Mouse (Mus musculus): ENCODE results near the gene Ildr2. TPM values are rescaled to one million over a fixed set of nuclear protein-coding genes. Genes with fewer than 3 reads are reported as not detected.

Gene Ildr2
- polyA plus RNA-seq, 1 experiment from 2014 or later = 0.07 TPM

- no peak for ATAC-seq
- 82% methylated on average over 7 of the region's 7 CpGs for WGBS (ENCODE audit: insufficient replicate concordance)
- no peak for TF ChIP-seq CTCF (IDR thresholded peaks at IDR 0.05; ENCODE audit: low read depth)
- no peak for TF ChIP-seq EP300 (IDR thresholded peaks at IDR 0.05; ENCODE audit: low read depth)
- no peaks in the 10 kb centered on the region for H3K36me3 ChIP-seq (replicated peaks; ENCODE audit: insufficient read depth, low read length)
- no peaks in the 10 kb centered on the region for H3K4me1 ChIP-seq (ENCODE audit: insufficient read depth)
- no peaks in the 10 kb centered on the region for H3K9me3 ChIP-seq (ENCODE audit: low read length)
- no peak overlapping the region for H3K4me3 ChIP-seq (ENCODE audit: low read depth, low read length)
- DNase-seq = no peak
- H3K27me3 ChIP-seq (ENCODE audit: insufficient read depth, low read length) = no peaks in the 10 kb centered on the region
- H3K9ac ChIP-seq (replicated peaks) = no peak overlapping the region
- no peak overlapping the region for H3K4me2 ChIP-seq (ENCODE audit: low read depth, low read length)
- H3K27ac ChIP-seq (ENCODE audit: low read depth) = no peak overlapping the region
Observed at GRCm38 (mm10) chr1:166266001-166266705, 12.2 kb downstream of the Ildr2 start.

- no peaks in the 10 kb centered on the region for H3K27me3 ChIP-seq (ENCODE audit: insufficient read depth, low read length)
- ATAC-seq = no peak
- H3K36me3 ChIP-seq (replicated peaks; ENCODE audit: insufficient read depth, low read length) = no peaks in the 10 kb centered on the region
- WGBS (ENCODE audit: insufficient replicate concordance) = 54% methylated on average over 9 of the region's 9 CpGs
- H3K4me3 ChIP-seq (ENCODE audit: low read depth, low read length) = no peak overlapping the region
- no peak for DNase-seq
- TF ChIP-seq CTCF (IDR thresholded peaks at IDR 0.05; ENCODE audit: low read depth) (no peak), EP300 (IDR thresholded peaks at IDR 0.05; ENCODE audit: low read depth) (no peak)
- no peak overlapping the region for H3K9ac ChIP-seq (replicated peaks)
- no peak overlapping the region for H3K27ac ChIP-seq (ENCODE audit: low read depth)
- no peaks in the 10 kb centered on the region for H3K4me1 ChIP-seq (ENCODE audit: insufficient read depth)
- no peaks in the 10 kb centered on the region for H3K9me3 ChIP-seq (ENCODE audit: low read length)
- no peak overlapping the region for H3K4me2 ChIP-seq (ENCODE audit: low read depth, low read length)
Observed at GRCm38 (mm10) chr1:166266918-166267317, 13.0 kb downstream of the Ildr2 start.

- TF ChIP-seq EP300 (IDR thresholded peaks at IDR 0.05; ENCODE audit: low read depth) (no peak), CTCF (IDR thresholded peaks at IDR 0.05; ENCODE audit: low read depth) (no peak)
- no peak overlapping the region for H3K4me2 ChIP-seq (ENCODE audit: low read depth, low read length)
- no peak overlapping the region for H3K27ac ChIP-seq (ENCODE audit: low read depth)
- ATAC-seq = no peak
- no peaks in the 10 kb centered on the region for H3K27me3 ChIP-seq (ENCODE audit: insufficient read depth, low read length)
- no peaks in the 10 kb centered on the region for H3K9me3 ChIP-seq (ENCODE audit: low read length)
- no peaks in the 10 kb centered on the region for H3K36me3 ChIP-seq (replicated peaks; ENCODE audit: insufficient read depth, low read length)
- no peak overlapping the region for H3K4me3 ChIP-seq (ENCODE audit: low read depth, low read length)
- WGBS (ENCODE audit: insufficient replicate concordance) = 69% methylated on average over 5 of the region's 5 CpGs
- DNase-seq = no peak
- no peaks in the 10 kb centered on the region for H3K4me1 ChIP-seq (ENCODE audit: insufficient read depth)
- H3K9ac ChIP-seq (replicated peaks) = no peak overlapping the region
Observed at GRCm38 (mm10) chr1:166268218-166268617, 14.3 kb downstream of the Ildr2 start.

GRCm38 (mm10) chr1:166278786-166279185, 24.8 kb downstream of the Ildr2 start:
- TF ChIP-seq CTCF (IDR thresholded peaks at IDR 0.05; ENCODE audit: low read depth) (no peak), EP300 (IDR thresholded peaks at IDR 0.05; ENCODE audit: low read depth) (no peak)
- Histone ChIP-seq H3K4me1 (ENCODE audit: insufficient read depth) (no peaks in the 10 kb centered on the region; the same call in 1 of the 2 replicates), H3K27me3 (ENCODE audit: insufficient read depth, low read length) (0 out of 2 replicates have a peak, but pooled peaks cover 5% of the 10 kb centered on the region), H3K27ac (ENCODE audit: low read depth) (no peak overlapping the region), H3K36me3 (replicated peaks; ENCODE audit: insufficient read depth, low read length) (no peaks in the 10 kb centered on the region), H3K4me3 (ENCODE audit: low read depth, low read length) (no peak overlapping the region), H3K9ac (replicated peaks) (no peak overlapping the region), H3K9me3 (ENCODE audit: low read length) (no peaks in the 10 kb centered on the region), H3K4me2 (ENCODE audit: low read depth, low read length) (no peak overlapping the region)
- DNase-seq (no peak), ATAC-seq (no peak)
- WGBS (ENCODE audit: insufficient replicate concordance) = 55% methylated on average over 2 of the region's 2 CpGs

GRCm38 (mm10) chr1:166279580-166280206, 25.8 kb downstream of the Ildr2 start:
- Histone ChIP-seq H3K27ac (ENCODE audit: low read depth) (no peak overlapping the region), H3K4me3 (ENCODE audit: low read depth, low read length) (no peak overlapping the region), H3K4me2 (ENCODE audit: low read depth, low read length) (no peak overlapping the region), H3K36me3 (replicated peaks; ENCODE audit: insufficient read depth, low read length) (no peaks in the 10 kb centered on the region), H3K27me3 (ENCODE audit: insufficient read depth, low read length) (0 out of 2 replicates have a peak, but pooled peaks cover 5% of the 10 kb centered on the region), H3K9me3 (ENCODE audit: low read length) (no peaks in the 10 kb centered on the region), H3K9ac (replicated peaks) (no peak overlapping the region), H3K4me1 (ENCODE audit: insufficient read depth) (no peaks in the 10 kb centered on the region; the same call in 1 of the 2 replicates)
- DNase-seq (no peak), ATAC-seq (no peak)
- TF ChIP-seq EP300 (IDR thresholded peaks at IDR 0.05; ENCODE audit: low read depth) (no peak), CTCF (IDR thresholded peaks at IDR 0.05; ENCODE audit: low read depth) (no peak)
- WGBS (ENCODE audit: insufficient replicate concordance) = 42% methylated on average over 9 of the region's 9 CpGs

- ATAC-seq (no peak), DNase-seq (no peak)
- Histone ChIP-seq H3K27me3 (ENCODE audit: insufficient read depth, low read length) (0 out of 2 replicates have a peak, but pooled peaks cover 5% of the 10 kb centered on the region), H3K9ac (replicated peaks) (no peak overlapping the region), H3K27ac (ENCODE audit: low read depth) (no peak overlapping the region), H3K4me3 (ENCODE audit: low read depth, low read length) (no peak overlapping the region), H3K4me2 (ENCODE audit: low read depth, low read length) (no peak overlapping the region), H3K36me3 (replicated peaks; ENCODE audit: insufficient read depth, low read length) (no peaks in the 10 kb centered on the region), H3K9me3 (ENCODE audit: low read length) (no peaks in the 10 kb centered on the region), H3K4me1 (ENCODE audit: insufficient read depth) (no peaks in the 10 kb centered on the region; the same call in 1 of the 2 replicates)
- whole genome bisulfite sequencing (ENCODE audit: insufficient replicate concordance) = 38% methylated on average over 1 of the region's 1 CpGs
- TF ChIP-seq CTCF (IDR thresholded peaks at IDR 0.05; ENCODE audit: low read depth) = no peak
- TF ChIP-seq EP300 (IDR thresholded peaks at IDR 0.05; ENCODE audit: low read depth) = no peak
Observed at GRCm38 (mm10) chr1:166280566-166280965, 26.6 kb downstream of the Ildr2 start.
